Mouse (Mus musculus): ENCODE measurements at regions not wholly inside any gene's neighbourhood (a gene's known extent, or its start where the extent isn't known, plus 50 kb on each side); places are given as distances from the start of the nearest gene placed in this dataset.

DNA sequence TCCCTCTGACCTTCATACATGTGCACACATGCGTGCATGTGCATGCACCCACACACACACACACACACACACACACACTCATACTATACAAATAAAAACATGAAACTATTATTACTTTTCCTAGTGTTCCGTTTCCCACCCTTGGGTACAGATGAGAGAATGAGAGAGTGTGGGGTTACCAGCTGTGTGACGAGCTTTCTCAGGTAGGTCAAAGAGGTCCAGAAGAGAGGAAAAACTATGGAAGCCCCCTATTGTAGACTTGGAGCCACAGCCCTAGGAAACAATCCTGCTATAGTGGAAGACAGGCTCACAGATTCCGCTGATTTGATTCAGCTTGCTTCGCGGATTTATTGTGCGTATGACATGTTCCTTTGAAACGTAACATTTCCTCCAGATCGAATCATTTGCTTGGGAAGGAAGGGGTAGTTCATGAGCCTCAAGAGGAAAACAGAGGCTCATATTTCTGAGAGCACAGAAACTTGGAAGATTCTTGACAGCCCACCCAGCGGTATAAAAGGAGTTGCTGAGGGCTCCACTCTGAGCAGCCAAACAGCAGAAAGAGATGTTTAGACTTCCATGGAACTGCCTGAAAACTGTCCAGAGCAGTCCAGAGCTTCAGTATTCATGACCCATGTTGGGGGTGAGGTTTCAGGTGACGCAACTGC lies 2486.9 kb upstream of the 5930422O12Rik start:
- TF ChIP-seq CTCF (IDR thresholded peaks at IDR 0.05; ENCODE audit: low read depth) (no peak), EP300 (IDR thresholded peaks at IDR 0.05; ENCODE audit: low read depth) (no peak)

All from heart, postnatal 0 days (tissue).